Mouse (Mus musculus) hindbrain, embryonic 15.5 days (tissue): Measurements from ENCODE around the gene Tspan13. TPM values are rescaled to one million over a fixed set of nuclear protein-coding genes. Genes with fewer than 3 reads are reported as not detected.

Experiments used
- ATAC-seq: fragments of 200-750 bp; cut with Nextera tagmentation; 2 replicates; pipeline ENCODE4 v1.8.0; 2017; ENCODE audit warnings: low read depth, moderate number of reproducible peaks, moderate TSS enrichment; ENCODE audit not compliant: low FRiP score
- H3K27ac ChIP-seq: fragments of 300-500 bp; sonication (generic); replicated peaks from 2 replicates; pipeline ENCODE4 v1.5.1; 2015; ENCODE audit warnings: mild to moderate bottlenecking, inconsistent platforms
- H3K27me3 ChIP-seq: fragments of 300-500 bp; sonication (generic); 2 replicates; pipeline ENCODE4 v1.6.1; 2015; ENCODE audit warnings: control low read depth, inconsistent platforms
- H3K36me3 ChIP-seq: fragments of 300-500 bp; sonication (generic); 2 replicates; pipeline ENCODE4 v1.6.1; 2015; ENCODE audit warnings: control low read depth, inconsistent platforms
- H3K4me1 ChIP-seq: fragments of 300-500 bp; sonication (generic); replicated peaks from 2 replicates; pipeline ENCODE4 v1.6.1; 2015; ENCODE audit warnings: control low read depth, inconsistent platforms
- H3K4me2 ChIP-seq: fragments of 300-500 bp; sonication (generic); 2 replicates; pipeline ENCODE4 v1.6.1; 2015; ENCODE audit warnings: moderate library complexity, mild to moderate bottlenecking, inconsistent platforms
- H3K4me3 ChIP-seq: fragments of 300-500 bp; sonication (generic); 2 replicates; pipeline ENCODE4 v1.5.1; 2015; ENCODE audit warnings: mild to moderate bottlenecking, inconsistent platforms
- H3K9ac ChIP-seq: fragments of 300-500 bp; sonication (generic); 2 replicates; pipeline ENCODE4 v1.6.1; 2015; ENCODE audit warnings: inconsistent platforms
- H3K9me3 ChIP-seq: fragments of 300-500 bp; sonication (generic); 2 replicates; pipeline ENCODE4 v1.6.1; 2016; ENCODE audit warnings: control low read depth, inconsistent platforms
- WGBS: fragments of 180-500 bp; shearing (Covaris S2); methylation state at CpG from one replicate; pipeline ENCODE4 v1.1.7; 2015; 5-methylcytosine and 5-hydroxymethylcytosine counted together
- polyA plus RNA-seq: library from polyadenylated mRNA; unstranded; fragments of >200 nt; fragmentation: Nextera tagmentation; extraction: Ambion mirVana; gene quantifications from 2 replicates; pipeline ENCODE4 v1.2.1, GENCODE M21; 2015

Tspan13 gene
- polyA plus RNA-seq, 1 experiment from 2014 or later, result 422 TPM

DNA sequence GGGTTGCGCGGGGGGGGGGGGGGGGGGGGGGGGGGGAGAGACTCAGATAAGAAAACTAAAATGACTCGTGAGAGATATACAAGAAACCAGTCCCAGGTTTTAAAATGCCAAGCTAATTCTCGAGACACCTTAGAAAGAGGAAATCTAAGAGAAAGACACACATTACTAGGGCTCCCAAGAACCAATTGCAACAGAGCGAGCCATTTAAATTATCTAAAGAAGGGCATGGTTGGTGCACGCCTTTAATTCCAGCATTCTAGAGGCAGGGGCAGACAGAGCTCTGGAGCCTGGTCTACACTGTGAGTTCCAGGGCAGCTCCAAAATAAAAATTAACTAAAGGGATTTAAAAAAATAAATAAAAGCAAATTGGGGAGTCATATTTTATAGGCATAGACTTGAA is 12.6 kb downstream of the Tspan13 start:
- H3K4me3 ChIP-seq, result no peak overlapping the region
- no peak overlapping the region for H3K4me2 ChIP-seq
- no peak overlapping the region for H3K9ac ChIP-seq
- 83% methylated on average over 4 of the region's 6 CpGs for WGBS
- no peaks in the 10 kb centered on the region for H3K9me3 ChIP-seq
- no peaks in the 10 kb centered on the region for H3K36me3 ChIP-seq
- H3K4me1 ChIP-seq, result peaks cover 12% of the 10 kb centered on the region
- no peaks in the 10 kb centered on the region for H3K27me3 ChIP-seq
- no peak for ATAC-seq
- H3K27ac ChIP-seq, result no peak overlapping the region

GRCm38 (mm10) chr12:36028968-36029645 is 13.2 kb downstream of the Tspan13 start:
- no peak overlapping the region for H3K9ac ChIP-seq
- WGBS, result 80% methylated on average over 5 of the region's 5 CpGs
- no peak overlapping the region for H3K4me3 ChIP-seq
- no peak overlapping the region for H3K27ac ChIP-seq
- no peak overlapping the region for H3K4me2 ChIP-seq
- no peak for ATAC-seq
- no peaks in the 10 kb centered on the region for H3K36me3 ChIP-seq
- no peaks in the 10 kb centered on the region for H3K9me3 ChIP-seq
- peaks cover 12% of the 10 kb centered on the region for H3K4me1 ChIP-seq
- no peaks in the 10 kb centered on the region for H3K27me3 ChIP-seq

DNA sequence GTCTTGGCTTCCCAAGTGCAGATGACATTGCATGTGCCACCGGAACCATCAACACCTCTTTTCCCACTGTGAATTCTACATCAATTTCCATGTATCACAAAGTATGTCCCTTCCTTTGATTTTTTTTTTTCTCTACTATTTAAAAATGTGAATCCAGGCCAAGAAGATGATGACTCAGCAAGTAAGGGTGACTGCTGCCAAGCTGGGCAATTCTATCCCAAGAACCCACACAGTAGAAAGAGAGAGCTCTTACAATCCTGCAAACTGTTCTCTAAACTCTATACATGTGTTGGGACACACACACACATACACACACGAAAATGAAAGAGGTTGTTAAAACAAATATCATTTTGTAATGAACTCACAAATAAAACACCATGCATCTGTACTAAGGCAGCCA is 15.1 kb downstream of the Tspan13 start:
- 93% methylated on average over 2 of the region's 2 CpGs for WGBS
- no peak overlapping the region for H3K4me2 ChIP-seq
- H3K4me3 ChIP-seq, result no peak overlapping the region

GRCm38 (mm10) chr12:36026126-36026525 is 16.2 kb downstream of the Tspan13 start:
- peaks cover 8% of the 10 kb centered on the region for H3K4me1 ChIP-seq
- no peak for ATAC-seq
- no peak overlapping the region for H3K4me2 ChIP-seq
- no peak overlapping the region for H3K27ac ChIP-seq
- H3K4me3 ChIP-seq, result no peak overlapping the region
- H3K36me3 ChIP-seq, result peaks cover 7% of the 10 kb centered on the region; the same call in 1 of the 2 replicates
- 87% methylated on average over 4 of the region's 4 CpGs for WGBS
- no peak overlapping the region for H3K9ac ChIP-seq
- H3K9me3 ChIP-seq, result no peaks in the 10 kb centered on the region
- H3K27me3 ChIP-seq, result no peaks in the 10 kb centered on the region

More for the DNA sequence above, 15.1 kb downstream of the Tspan13 start:
- peaks cover 8% of the 10 kb centered on the region for H3K4me1 ChIP-seq
- no peaks in the 10 kb centered on the region for H3K36me3 ChIP-seq
- no peak for ATAC-seq
- H3K27me3 ChIP-seq, result no peaks in the 10 kb centered on the region
- no peak overlapping the region for H3K9ac ChIP-seq
- no peak overlapping the region for H3K27ac ChIP-seq
- no peaks in the 10 kb centered on the region for H3K9me3 ChIP-seq

GRCm38 (mm10) chr12:36020710-36021109 is 21.6 kb downstream of the Tspan13 start:
- 88% methylated on average over 2 of the region's 2 CpGs for WGBS
- ATAC-seq, result no peak

GRCm38 (mm10) chr12:36020081-36020480 is 22.2 kb downstream of the Tspan13 start:
- H3K4me3 ChIP-seq, result no peak overlapping the region
- H3K4me2 ChIP-seq, result no peak overlapping the region
- H3K27ac ChIP-seq, result no peak overlapping the region
- peaks cover 41% of the 10 kb centered on the region for H3K36me3 ChIP-seq
- H3K9ac ChIP-seq, result no peak overlapping the region
- H3K4me1 ChIP-seq, result no peaks in the 10 kb centered on the region
- no peaks in the 10 kb centered on the region for H3K9me3 ChIP-seq
- WGBS, result 91% methylated on average over 3 of the region's 3 CpGs
- H3K27me3 ChIP-seq, result no peaks in the 10 kb centered on the region
- ATAC-seq, result no peak

More at GRCm38 (mm10) chr12:36020710-36021109, 21.6 kb downstream of the Tspan13 start:
- H3K9ac ChIP-seq, result no peak overlapping the region
- H3K4me2 ChIP-seq, result no peak overlapping the region
- no peaks in the 10 kb centered on the region for H3K27me3 ChIP-seq
- no peaks in the 10 kb centered on the region for H3K9me3 ChIP-seq
- H3K4me3 ChIP-seq, result no peak overlapping the region
- H3K27ac ChIP-seq, result no peak overlapping the region
- H3K36me3 ChIP-seq, result peaks cover 36% of the 10 kb centered on the region
- H3K4me1 ChIP-seq, result no peaks in the 10 kb centered on the region

- Histone ChIP-seq H3K27me3 (no peaks in the 10 kb centered on the region), H3K36me3 (peaks cover 44% of the 10 kb centered on the region), H3K9me3 (no peaks in the 10 kb centered on the region), H3K4me1 (no peaks in the 10 kb centered on the region), H3K27ac (no peak overlapping the region), H3K4me2 (no peak overlapping the region), H3K9ac (no peak overlapping the region), H3K4me3 (no peak overlapping the region)
- 78% methylated on average over 4 of the region's 4 CpGs for WGBS
- no peak for ATAC-seq
Observed at GRCm38 (mm10) chr12:36019572-36019971, 22.7 kb downstream of the Tspan13 start.

DNA sequence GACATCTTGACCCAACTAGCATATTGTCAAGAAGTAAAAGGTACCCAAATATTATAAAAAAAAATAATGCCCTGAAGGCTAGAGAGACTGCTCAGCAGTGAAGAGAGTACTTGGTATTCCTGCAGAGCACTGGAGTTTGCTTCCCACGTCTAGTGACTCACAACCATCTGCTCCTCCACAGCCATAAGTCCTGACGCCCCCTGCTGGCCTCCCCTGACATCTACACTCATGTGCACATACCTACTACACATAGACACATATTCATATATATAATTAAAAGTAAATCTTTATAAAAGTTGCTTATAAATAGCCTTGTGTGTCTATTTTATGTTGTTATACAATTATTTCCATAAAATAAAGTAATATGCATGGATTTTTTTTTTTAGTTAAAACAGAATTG is 24.5 kb downstream of the Tspan13 start:
- no peak overlapping the region for H3K27ac ChIP-seq
- no peaks in the 10 kb centered on the region for H3K4me1 ChIP-seq
- no peak overlapping the region for H3K4me3 ChIP-seq
- H3K9me3 ChIP-seq, result no peaks in the 10 kb centered on the region
- no peaks in the 10 kb centered on the region for H3K27me3 ChIP-seq
- H3K9ac ChIP-seq, result no peak overlapping the region
- H3K36me3 ChIP-seq, result peaks cover 45% of the 10 kb centered on the region
- H3K4me2 ChIP-seq, result no peak overlapping the region
- 81% methylated on average over 2 of the region's 2 CpGs for WGBS
- no peak for ATAC-seq

DNA sequence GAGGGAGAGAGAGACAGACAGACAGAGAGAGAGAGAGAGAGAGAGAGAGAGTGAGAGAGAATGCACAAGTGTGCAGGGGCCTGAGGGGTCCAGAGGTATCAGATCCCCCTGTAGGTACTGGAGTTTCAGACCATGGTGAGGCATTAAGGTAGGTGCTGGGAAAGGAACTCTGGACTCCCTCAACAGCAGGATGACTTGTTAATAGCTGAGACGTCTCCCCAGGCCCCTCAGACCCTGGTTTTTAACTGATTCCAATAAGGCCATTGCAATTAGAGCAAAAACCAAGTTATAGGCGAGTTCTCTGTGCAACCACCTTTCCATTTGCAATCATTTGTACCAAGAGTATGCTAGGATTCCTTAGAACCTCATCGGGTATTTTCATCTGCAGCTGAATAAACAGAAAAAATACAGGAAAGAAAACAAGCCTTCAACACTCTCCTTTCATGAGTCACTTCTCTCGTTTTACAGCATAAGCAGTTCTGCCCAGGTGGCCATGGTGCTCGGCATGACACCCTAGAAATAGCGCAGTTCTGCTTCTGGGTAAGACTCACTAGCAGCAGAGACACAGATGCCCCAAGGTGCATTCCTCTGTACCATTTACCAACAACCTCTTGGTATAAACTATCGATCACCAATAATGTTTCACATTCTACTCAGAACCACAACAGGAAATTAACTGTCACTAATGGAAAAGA is 28.9 kb downstream of the Tspan13 start:
- 81% methylated on average over 7 of the region's 7 CpGs for WGBS
- no peak for ATAC-seq

GRCm38 (mm10) chr12:36008364-36009047 is 33.8 kb downstream of the Tspan13 start:
- H3K36me3 ChIP-seq, result no peaks in the 10 kb centered on the region
- no peaks in the 10 kb centered on the region for H3K27me3 ChIP-seq
- no peaks in the 10 kb centered on the region for H3K9me3 ChIP-seq
- H3K4me1 ChIP-seq, result no peaks in the 10 kb centered on the region
- no peak for ATAC-seq
- no peak overlapping the region for H3K9ac ChIP-seq
- H3K4me2 ChIP-seq, result no peak overlapping the region
- no peak overlapping the region for H3K27ac ChIP-seq
- no peak overlapping the region for H3K4me3 ChIP-seq
- 76% methylated on average over 6 of the region's 6 CpGs for WGBS

More for the DNA sequence above, 28.9 kb downstream of the Tspan13 start:
- Histone ChIP-seq H3K4me1 (no peaks in the 10 kb centered on the region), H3K36me3 (peaks cover 22% of the 10 kb centered on the region), H3K27me3 (no peaks in the 10 kb centered on the region), H3K9ac (no peak overlapping the region), H3K9me3 (no peaks in the 10 kb centered on the region), H3K4me3 (no peak overlapping the region), H3K4me2 (no peak overlapping the region), H3K27ac (no peak overlapping the region)

GRCm38 (mm10) chr12:36007581-36007980 is 34.7 kb downstream of the Tspan13 start:
- no peak overlapping the region for H3K4me2 ChIP-seq

DNA sequence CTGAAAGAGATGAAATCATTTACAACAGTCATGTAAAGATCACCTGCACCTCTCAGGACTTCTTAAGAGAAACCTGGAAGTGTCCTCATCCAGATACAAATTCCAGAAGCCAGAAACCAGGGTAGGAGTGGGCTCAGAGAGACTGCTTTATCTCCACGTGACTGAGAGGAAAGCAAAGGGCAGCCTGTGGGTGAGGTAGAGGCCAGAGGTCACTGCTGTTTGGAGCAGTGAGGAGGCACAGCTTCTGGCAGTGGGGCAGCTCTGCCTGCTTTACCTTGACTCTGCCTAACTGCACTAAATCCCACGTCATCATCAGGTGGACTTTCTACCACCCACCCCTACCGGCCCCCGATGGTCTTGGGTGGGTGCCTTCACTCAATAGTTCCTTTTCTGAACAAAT is 37.6 kb downstream of the Tspan13 start:
- Histone ChIP-seq H3K4me3 (no peak overlapping the region), H3K27ac (no peak overlapping the region), H3K36me3 (no peaks in the 10 kb centered on the region), H3K4me2 (no peak overlapping the region), H3K27me3 (no peaks in the 10 kb centered on the region), H3K4me1 (0 out of 2 replicates have a peak, but pooled peaks cover 5% of the 10 kb centered on the region), H3K9me3 (no peaks in the 10 kb centered on the region), H3K9ac (no peak overlapping the region)
- WGBS, result 68% methylated on average over 4 of the region's 4 CpGs
- no peak for ATAC-seq

More at GRCm38 (mm10) chr12:36007581-36007980, 34.7 kb downstream of the Tspan13 start:
- no peak overlapping the region for H3K9ac ChIP-seq
- WGBS, result 90% methylated on average over 2 of the region's 2 CpGs
- H3K9me3 ChIP-seq, result no peaks in the 10 kb centered on the region
- no peak overlapping the region for H3K27ac ChIP-seq
- H3K4me3 ChIP-seq, result no peak overlapping the region
- no peaks in the 10 kb centered on the region for H3K27me3 ChIP-seq
- no peaks in the 10 kb centered on the region for H3K36me3 ChIP-seq
- no peaks in the 10 kb centered on the region for H3K4me1 ChIP-seq
- no peak for ATAC-seq
